Mouse (Mus musculus) testis, adult 2 months (tissue): ENCODE measurements around the gene Zfp422.

Experiments
- CTCF ChIP-seq: fragments of 200-500 bp; IDR thresholded peaks from 2 replicates; pipeline ENCODE4 v1.5.1; 2012; ENCODE audit warnings: low read depth, mild to moderate bottlenecking, inconsistent platforms, low read length, moderate library complexity; ENCODE audit not compliant: control insufficient read depth, insufficient read depth, insufficient replicate concordance
- POLR2A ChIP-seq: fragments of 200-500 bp; IDR thresholded peaks from 2 replicates; pipeline ENCODE4 v1.6.1; 2012; ENCODE audit warnings: low read depth, mild to moderate bottlenecking, inconsistent platforms, low read length, moderate library complexity; ENCODE audit not compliant: control insufficient read depth

DNA sequence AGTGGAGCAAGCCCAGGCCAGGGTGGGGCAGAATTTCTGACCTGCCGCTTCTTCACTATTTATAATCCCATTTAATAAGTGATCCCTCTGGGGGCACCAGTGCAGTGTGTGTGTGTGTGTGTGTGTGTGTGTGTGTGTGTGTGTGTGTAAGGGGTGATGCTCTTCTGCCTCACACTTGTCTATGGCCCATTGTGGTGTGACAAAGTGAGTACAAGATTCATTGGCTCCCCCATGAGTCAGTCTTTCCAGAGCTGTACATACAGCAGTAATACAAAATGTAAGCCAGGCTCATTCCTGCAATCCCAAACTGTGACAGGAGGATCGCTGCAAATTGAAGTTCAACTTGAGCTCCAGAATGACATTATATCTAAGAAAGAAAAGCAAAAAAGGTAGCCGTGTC is 36.0 kb upstream of the Zfp422 start:
- TF ChIP-seq CTCF (no peak), POLR2A (no peak)
